Mouse (Mus musculus) brain, embryonic 14.5 days (tissue): ENCODE results near the gene Ercc1. TPM values are rescaled to one million over a fixed set of nuclear protein-coding genes. Genes with fewer than 3 reads are reported as not detected.

ENCODE experiments used
- DNase-seq: peaks from one replicate; pipeline ENCODE4 v3.0.0-alpha.2; 2011; ENCODE audit warnings: low read depth
- CTCF ChIP-seq: fragments of 200-500 bp; IDR thresholded peaks from 2 replicates; pipeline ENCODE4 v1.5.1; 2012; ENCODE audit warnings: inconsistent platforms, mild to moderate bottlenecking, moderate library complexity, borderline replicate concordance; ENCODE audit not compliant: insufficient read depth, insufficient read length; ENCODE audit errors: extremely low read depth
- POLR2A ChIP-seq: fragments of 200-500 bp; IDR thresholded peaks from 2 replicates; pipeline ENCODE4 v1.6.1; 2012; ENCODE audit warnings: mild to moderate bottlenecking, inconsistent platforms, borderline replicate concordance; ENCODE audit not compliant: poor library complexity, insufficient read depth, insufficient read length, severe bottlenecking; ENCODE audit errors: extremely low read depth
- polyA plus RNA-seq: library from polyadenylated mRNA; depleted of rRNA; stranded (reverse); fragments of >200 nt; gene quantifications from 2 replicates; pipeline ENCODE4 v1.2.3, GENCODE M21; 2012

Gene Ercc1
- polyA plus RNA-seq, 1 experiment, result 65.1 TPM

GRCm38 (mm10) chr7:19314033-19314432 lies 30.5 kb upstream of the Ercc1 start:
- no peak for TF ChIP-seq CTCF
- no peak for TF ChIP-seq POLR2A
- DNase-seq, result no peak

- DNase-seq, result no peak
- no peak for TF ChIP-seq POLR2A
- TF ChIP-seq CTCF, result no peak
These were observed 28.0 kb upstream of the Ercc1 start for GRCm38 (mm10) chr7:19316451-19317161.

- TF ChIP-seq POLR2A, result no peak
- TF ChIP-seq CTCF, result no peak
- DNase-seq, result no peak
These were observed 26.4 kb upstream of the Ercc1 start for GRCm38 (mm10) chr7:19318201-19318600.

GRCm38 (mm10) chr7:19318676-19319075 lies 25.9 kb upstream of the Ercc1 start:
- DNase-seq, result no peak

GRCm38 (mm10) chr7:19319458-19319857 lies 25.1 kb upstream of the Ercc1 start:
- TF ChIP-seq POLR2A, result no peak
- TF ChIP-seq CTCF, result no peak
- DNase-seq, result no peak

More at GRCm38 (mm10) chr7:19318676-19319075, 25.9 kb upstream of the Ercc1 start:
- TF ChIP-seq POLR2A, result no peak
- TF ChIP-seq CTCF, result no peak

GRCm38 (mm10) chr7:19319906-19320305 lies 24.7 kb upstream of the Ercc1 start:
- TF ChIP-seq CTCF (peak; percentile 30; the same call in 1 of the 2 replicates), POLR2A (0 out of 2 replicates have a peak, but pooled peaks have one; percentile 7)

GRCm38 (mm10) chr7:19320637-19321036 lies 23.9 kb upstream of the Ercc1 start:
- no peak for TF ChIP-seq CTCF
- no peak for TF ChIP-seq POLR2A
- DNase-seq, result no peak

More at GRCm38 (mm10) chr7:19319906-19320305, 24.7 kb upstream of the Ercc1 start:
- DNase-seq, result peak; percentile 99

GRCm38 (mm10) chr7:19321464-19321863 lies 23.1 kb upstream of the Ercc1 start:
- no peak for DNase-seq
- no peak for TF ChIP-seq CTCF
- TF ChIP-seq POLR2A, result no peak

GRCm38 (mm10) chr7:19322489-19322888 lies 22.1 kb upstream of the Ercc1 start:
- TF ChIP-seq POLR2A (no peak), CTCF (no peak)
- DNase-seq, result no peak

- TF ChIP-seq CTCF (no peak), POLR2A (no peak)
- no peak for DNase-seq
These were observed 20.4 kb upstream of the Ercc1 start for GRCm38 (mm10) chr7:19324221-19324620.

GRCm38 (mm10) chr7:19325262-19326199 lies 19.0 kb upstream of the Ercc1 start:
- TF ChIP-seq CTCF (no peak), POLR2A (no peak)
- no peak for DNase-seq

- TF ChIP-seq POLR2A (no peak), CTCF (no peak)
- peak; percentile 87 for DNase-seq
These were observed 18.2 kb upstream of the Ercc1 start for GRCm38 (mm10) chr7:19326359-19326758.
